ENCODE assay signal across 9 mouse cellular contexts in genomic region chr11:32349284-32349953, GRCm38 (mm10). TPM values are rescaled to one million over a fixed set of nuclear protein-coding genes. Genes with fewer than 3 reads are reported as not detected.
DNase-seq lines count a peak whose midpoint lies in the region; ATAC-seq lines count a peak whose summit lies in the region.
"Had no signal": no experiment of that assay in that cellular context is flagged by ENCODE, and none has a peak within 500 bp of the region (broad histone marks: within the 10 kb centered on the region; RNA-seq: fewer than 3 reads in every experiment).

No protein-coding gene starts in this region.

- peak; percentile 81 for DNase-seq in Muller cell, postnatal 12 days (ENCODE audit: inconsistent ontology term)
- no peak for DNase-seq in urinary bladder, postnatal 4 days (ENCODE audit: low spot score in 2 of 2)
- no peak for DNase-seq in gastrocnemius, postnatal 36 days
- DNase-seq in layer of hippocampus, adult 9-11 months: no peak

- peak overlapping the region; percentile 89 for H3K4me2 ChIP-seq in embryonic facial prominence, embryonic 15.5 days (replicated peaks)
- H3K4me2 ChIP-seq in hindbrain, embryonic 16.5 days (ENCODE audit: low read length): peak overlapping the region; percentile 85

- intact Hi-C loops in gastrocnemius, postnatal 36 days (cut with DNase I): loop anchor here (5.0 kb wide), 1 partner anchor 98 kb away; no protein-coding TSS in a partner anchor

- peaks cover 31% of the 10 kb centered on the region for H3K36me3 ChIP-seq in embryonic facial prominence, embryonic 15.5 days
- no peaks in the 10 kb centered on the region for H3K36me3 ChIP-seq in hindbrain, embryonic 16.5 days (ENCODE audit: control insufficient read depth, insufficient read depth, low read length)
- H3K36me3 ChIP-seq in macrophage (ENCODE audit: inconsistent target): peaks cover 27% of the 10 kb centered on the region; the same call in 1 of the 2 replicates

- peaks cover 42% of the 10 kb centered on the region for H3K4me1 ChIP-seq in embryonic facial prominence, embryonic 15.5 days
- peaks cover 31% of the 10 kb centered on the region for H3K4me1 ChIP-seq in hindbrain, embryonic 16.5 days (ENCODE audit: control insufficient read depth, insufficient read depth, low read depth, low read length)

- ATAC-seq in embryonic facial prominence, embryonic 15.5 days (ENCODE audit: insufficient number of reproducible peaks, low FRiP score, low TSS enrichment, low read depth): no peak
- no peak for ATAC-seq in hindbrain, embryonic 16.5 days
- ATAC-seq in CD4-positive, CD25-positive, alpha-beta regulatory T cell, adult 4 months: no peak

- 27% methylated on average over 13 of the region's 13 CpGs for whole genome bisulfite sequencing in embryonic facial prominence, embryonic 15.5 days
- 55% methylated on average over 13 of the region's 13 CpGs for WGBS in hindbrain, embryonic 16.5 days
- 23% methylated on average over 13 of the region's 13 CpGs for WGBS in macrophage (ENCODE audit: missing documents)

- H3K9ac ChIP-seq in embryonic facial prominence, embryonic 15.5 days: 0 out of 2 replicates have a peak overlapping the region, but pooled peaks have one; percentile 1
- H3K9ac ChIP-seq in hindbrain, embryonic 16.5 days (ENCODE audit: low read depth, low read length): peak overlapping the region; percentile 35

- no peaks in the 10 kb centered on the region for H3K9me3 ChIP-seq in embryonic facial prominence, embryonic 15.5 days (replicated peaks)
- H3K9me3 ChIP-seq in hindbrain, embryonic 16.5 days (ENCODE audit: control insufficient read depth, low read length): no peaks in the 10 kb centered on the region

- peaks cover 66% of the 10 kb centered on the region for H3K79me2 ChIP-seq in macrophage (ENCODE audit: inconsistent target)

- H3K4me3 ChIP-seq in embryonic facial prominence, embryonic 15.5 days (replicated peaks): peak overlapping the region; percentile 83
- H3K4me3 ChIP-seq in hindbrain, embryonic 16.5 days (ENCODE audit: low read length): peak overlapping the region; percentile 7
- peak overlapping the region; percentile 93 for H3K4me3 ChIP-seq in macrophage (ENCODE audit: inconsistent target)

- peak overlapping the region; percentile 89 for H3K27ac ChIP-seq in embryonic facial prominence, embryonic 15.5 days (replicated peaks)
- H3K27ac ChIP-seq in hindbrain, embryonic 16.5 days (ENCODE audit: low read depth, low read length): no peak overlapping the region
- H3K27ac ChIP-seq in macrophage: peak overlapping the region; percentile 96

- no peaks in the 10 kb centered on the region for H3K27me3 ChIP-seq in embryonic facial prominence, embryonic 15.5 days
- H3K27me3 ChIP-seq in hindbrain, embryonic 16.5 days (replicated peaks; ENCODE audit: control insufficient read depth, insufficient read depth, low read length): no peaks in the 10 kb centered on the region

RNA-seq across cellular contexts. Expression of gene Sh3pxd2b, which starts 1.8 kb away (rescaled TPM):
- 32.3 and 33.9 TPM in 2 replicates for polyA plus RNA-seq in embryonic facial prominence, embryonic 15.5 days (2015; fragmentation: Nextera tagmentation; extraction: Ambion mirVana)
- polyA plus RNA-seq in hindbrain, embryonic 16.5 days (2015; fragmentation: Nextera tagmentation; extraction: Ambion mirVana): 15.8 and 20.1 TPM in 2 replicates
- 100 to 1,000 TPM in 24 of 26 experiments, 10 to 100 TPM in 2; 76.4 to 172 (median 126) TPM for total RNA-seq in macrophage (2018; cell fraction: chromatin; rRNA removed)
- total RNA-seq in macrophage (2018; cell fraction: cytosol; rRNA removed): 100 to 1,000 TPM in 10 of 26 experiments, 10 to 100 TPM in 16; 60.9 to 112 (median 86.5) TPM
- 100 to 1,000 TPM in 20 of 26 experiments, 10 to 100 TPM in 6; 86.6 to 152 (median 112) TPM for total RNA-seq in macrophage (2018; cell fraction: nucleus; rRNA removed)
- 55.4 to 66.8 TPM (median 59.7 TPM) in 3 replicates for polyA plus RNA-seq in macrophage (2018)
- under 1 TPM in 1 of 2 experiments, not detected in 1; 0.28 TPM for polyA plus RNA-seq in CD4-positive, CD25-positive, alpha-beta regulatory T cell, adult 4 months (2017; shearing (Covaris generic))
- total RNA-seq in gastrocnemius, postnatal 36 days (2021): 1 to 10 TPM; 3.6 to 4.3 TPM

RNA-seq across cellular contexts. Expression of gene Hbq1a, which starts 49.5 kb away (rescaled TPM):
- 0.67 and 0.84 TPM in 2 replicates for polyA plus RNA-seq in embryonic facial prominence, embryonic 15.5 days (2015; fragmentation: Nextera tagmentation; extraction: Ambion mirVana)
- 1.6 and 2.0 TPM in 2 replicates for polyA plus RNA-seq in hindbrain, embryonic 16.5 days (2015; fragmentation: Nextera tagmentation; extraction: Ambion mirVana)
- total RNA-seq in macrophage (2018; cell fraction: chromatin; rRNA removed): not detected
- total RNA-seq in macrophage (2018; cell fraction: cytosol; rRNA removed): not detected
- not detected for total RNA-seq in macrophage (2018; cell fraction: nucleus; rRNA removed)
- not detected in 3 replicates for polyA plus RNA-seq in macrophage (2018)
- not detected for polyA plus RNA-seq in CD4-positive, CD25-positive, alpha-beta regulatory T cell, adult 4 months (2017; shearing (Covaris generic))
- total RNA-seq in gastrocnemius, postnatal 36 days (2021): not detected
- total RNA-seq: neutrophil, adult 5-6 weeks had no signal

RNA-seq across cellular contexts. Expression of gene Hba-a2, which starts 53.1 kb away (rescaled TPM):
- polyA plus RNA-seq in embryonic facial prominence, embryonic 15.5 days (2015; fragmentation: Nextera tagmentation; extraction: Ambion mirVana): 11,613 and 14,789 TPM in 2 replicates
- polyA plus RNA-seq in hindbrain, embryonic 16.5 days (2015; fragmentation: Nextera tagmentation; extraction: Ambion mirVana): 6,688 and 8,147 TPM in 2 replicates
- total RNA-seq in macrophage (2018; cell fraction: chromatin; rRNA removed): not detected
- under 1 TPM in 1 of 26 experiments, not detected in 25; 0.19 TPM for total RNA-seq in macrophage (2018; cell fraction: cytosol; rRNA removed)
- total RNA-seq in macrophage (2018; cell fraction: nucleus; rRNA removed): 1 to 10 TPM in 1 of 26 experiments, not detected in 25; 3.7 TPM
- not detected in 3 replicates for polyA plus RNA-seq in macrophage (2018)
- polyA plus RNA-seq in CD4-positive, CD25-positive, alpha-beta regulatory T cell, adult 4 months (2017; shearing (Covaris generic)): 10 to 100 TPM in 1 of 2 experiments, not detected in 1; 13.1 TPM
- 100 to 1,000 TPM; 195 to 294 TPM for total RNA-seq in gastrocnemius, postnatal 36 days (2021)

Comparison
In these comparisons a context has a peak if more than half of its experiments do, and no peak if none do; other contexts are left out.
1. H3K4me3 ChIP-seq: peak in every context shown above with its lines; median percentile 93 in macrophage; 83 in embryonic facial prominence, embryonic 15.5 days; 7 in hindbrain, embryonic 16.5 days.
2. RNA of gene Sh3pxd2b, which starts 1.8 kb away (polyA plus RNA-seq): 55.4 to 66.8 TPM in macrophage, 32.3 to 33.9 TPM in embryonic facial prominence, embryonic 15.5 days and 15.8 to 20.1 TPM in hindbrain, embryonic 16.5 days; 0.28 TPM in CD4-positive, CD25-positive, alpha-beta regulatory T cell, adult 4 months; every median in the first group is over 10 times any median in the second.
3. RNA of gene Hba-a2, which starts 53.1 kb away (polyA plus RNA-seq): 11,613 to 14,789 TPM in embryonic facial prominence, embryonic 15.5 days and 6,688 to 8,147 TPM in hindbrain, embryonic 16.5 days; 13.1 TPM in CD4-positive, CD25-positive, alpha-beta regulatory T cell, adult 4 months and not detected in macrophage; every median in the first group is over 100 times any median in the second.